Mouse (Mus musculus): ENCODE data around the gene Rbm33. TPM values are rescaled to one million over a fixed set of nuclear protein-coding genes. Genes with fewer than 3 reads are reported as not detected.

Rbm33 gene
- 25.3 and 27.3 TPM in 2 replicates for polyA plus RNA-seq (2016; fragmentation: Nextera tagmentation; extraction: Ambion mirVana)

DNA sequence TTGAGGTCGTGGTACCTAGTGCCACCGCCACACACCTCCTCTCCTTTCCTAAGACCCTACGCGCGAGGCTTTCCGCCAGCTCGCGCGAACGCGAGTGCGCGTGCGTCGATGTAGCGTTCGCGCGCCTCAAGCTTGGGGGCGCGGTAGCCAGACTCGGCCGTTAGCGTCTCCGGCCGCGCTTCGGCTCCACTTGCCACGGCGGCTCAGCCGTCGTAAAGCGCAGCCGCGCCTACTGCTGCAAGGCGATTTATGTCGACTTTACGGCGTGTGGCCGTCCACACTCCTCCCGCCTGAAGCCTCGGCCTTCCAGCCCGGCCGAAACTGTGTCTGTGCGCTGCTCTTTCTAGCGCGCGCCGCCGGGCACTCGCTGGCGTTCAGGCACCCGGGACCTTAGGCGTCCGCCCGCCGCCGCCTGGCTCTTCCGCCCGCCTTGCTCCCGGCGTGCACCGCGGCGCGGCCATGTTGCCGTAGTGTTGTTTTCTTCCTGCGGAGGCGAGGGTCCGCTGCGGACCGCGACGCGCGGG, at the start of gene Rbm33:
Gene Rbm33, plus strand, starts transcription at position 400 of the 524 bp plus-strand sequence.
- Histone ChIP-seq H3K9ac (replicated peaks) (peak within 1 kb of the TSS; percentile 100), H3K27ac (replicated peaks) (peak within 1 kb of the TSS; percentile 100), H3K4me2 (replicated peaks) (peak within 1 kb of the TSS; percentile 66), H3K4me3 (peak within 1 kb of the TSS; percentile 99), H3K4me1 (peaks cover 21% of the 10 kb centered on the region), H3K27me3 (no peaks in the 10 kb centered on the region), H3K36me3 (no peaks in the 10 kb centered on the region), H3K9me3 (no peaks in the 10 kb centered on the region)
- ATAC-seq (ENCODE audit: low FRiP score, low read depth): peak; percentile 90
- under 1% methylated on average over 76 of the region's 76 CpGs for WGBS

DNA sequence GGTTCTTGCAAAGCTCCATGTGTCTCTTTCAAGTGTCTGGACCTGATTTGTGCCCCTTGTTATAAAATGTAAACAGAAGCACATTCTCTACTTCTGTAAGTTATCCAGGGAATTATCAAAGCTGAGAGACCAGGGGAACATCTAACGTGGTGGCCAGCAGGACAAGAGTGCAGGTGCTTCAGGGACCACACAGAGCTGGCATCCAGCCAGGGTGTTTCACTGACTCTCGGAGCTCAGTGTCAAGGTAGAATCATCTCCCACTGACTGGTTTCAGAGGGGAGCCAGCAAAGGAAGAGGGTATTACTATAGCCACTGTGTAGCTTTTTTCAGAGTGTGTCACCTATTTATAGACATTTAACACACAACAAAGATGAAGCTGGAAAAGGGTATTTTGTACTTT, 49.3 kb upstream of the Rbm33 start:
- H3K9me3 ChIP-seq: no peaks in the 10 kb centered on the region
- H3K27me3 ChIP-seq: peaks cover 6% of the 10 kb centered on the region; the same call in 1 of the 2 replicates
- no peak overlapping the region for H3K4me2 ChIP-seq (replicated peaks)
- WGBS: 59% methylated on average over 2 of the region's 2 CpGs
- H3K4me1 ChIP-seq: no peaks in the 10 kb centered on the region
- no peak for ATAC-seq (ENCODE audit: low FRiP score, low read depth)
- no peaks in the 10 kb centered on the region for H3K36me3 ChIP-seq
- no peak overlapping the region for H3K4me3 ChIP-seq
- no peak overlapping the region for H3K9ac ChIP-seq (replicated peaks)
- H3K27ac ChIP-seq (replicated peaks): no peak overlapping the region

DNA sequence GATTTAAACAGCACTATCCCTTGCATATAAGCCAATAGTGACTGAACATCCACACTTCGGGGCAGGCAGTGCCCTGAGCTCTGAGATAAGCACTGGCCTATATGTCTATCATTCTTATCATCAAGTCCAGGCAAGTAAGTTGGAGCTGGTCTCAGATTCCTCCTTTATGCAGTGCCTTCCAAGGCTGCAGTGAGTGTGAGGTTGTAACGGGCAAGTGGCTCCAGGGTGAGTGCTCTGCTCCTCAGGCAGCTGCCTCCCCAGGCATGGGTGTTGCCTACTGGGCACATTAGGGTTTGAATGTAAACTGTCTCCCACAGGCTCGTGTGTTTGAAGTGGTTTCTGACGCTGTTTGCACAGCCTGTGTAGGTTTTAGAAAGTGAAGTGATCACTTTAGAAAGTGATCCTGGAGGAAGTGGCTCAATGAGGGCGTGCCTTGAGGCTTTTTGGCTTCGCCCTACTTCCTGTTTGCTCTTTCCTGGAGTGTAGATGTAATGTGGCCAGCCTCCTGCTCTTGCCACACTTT, 47.4 kb upstream of the Rbm33 start:
- Histone ChIP-seq H3K9me3 (no peaks in the 10 kb centered on the region), H3K9ac (replicated peaks) (no peak overlapping the region), H3K4me3 (no peak overlapping the region), H3K4me1 (no peaks in the 10 kb centered on the region), H3K4me2 (replicated peaks) (no peak overlapping the region), H3K36me3 (no peaks in the 10 kb centered on the region), H3K27ac (replicated peaks) (no peak overlapping the region), H3K27me3 (no peaks in the 10 kb centered on the region; the same call in 1 of the 2 replicates)
- 68% methylated on average over 6 of the region's 6 CpGs for WGBS
- no peak for ATAC-seq (ENCODE audit: low FRiP score, low read depth)

DNA sequence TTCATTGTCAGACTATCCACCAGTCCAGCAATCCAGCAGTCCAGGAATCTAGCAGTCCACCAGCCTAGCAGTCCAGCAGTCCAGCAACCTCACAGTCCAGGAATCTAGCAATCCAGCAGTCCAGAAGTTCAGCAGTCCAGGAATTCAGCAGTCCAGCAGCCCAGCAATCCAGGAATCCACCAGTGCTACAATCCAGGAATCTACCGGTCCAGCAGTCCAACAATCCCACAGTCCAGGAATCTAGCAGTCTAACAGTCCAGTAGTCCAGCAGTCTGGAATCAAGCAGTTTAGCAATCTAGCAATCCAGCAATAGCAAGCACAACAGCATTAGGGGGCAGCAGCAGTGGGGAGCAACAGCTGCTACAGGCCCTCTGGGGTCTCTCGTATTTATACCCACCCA, 44.1 kb upstream of the Rbm33 start:
- no peak overlapping the region for H3K27ac ChIP-seq (replicated peaks)

DNA sequence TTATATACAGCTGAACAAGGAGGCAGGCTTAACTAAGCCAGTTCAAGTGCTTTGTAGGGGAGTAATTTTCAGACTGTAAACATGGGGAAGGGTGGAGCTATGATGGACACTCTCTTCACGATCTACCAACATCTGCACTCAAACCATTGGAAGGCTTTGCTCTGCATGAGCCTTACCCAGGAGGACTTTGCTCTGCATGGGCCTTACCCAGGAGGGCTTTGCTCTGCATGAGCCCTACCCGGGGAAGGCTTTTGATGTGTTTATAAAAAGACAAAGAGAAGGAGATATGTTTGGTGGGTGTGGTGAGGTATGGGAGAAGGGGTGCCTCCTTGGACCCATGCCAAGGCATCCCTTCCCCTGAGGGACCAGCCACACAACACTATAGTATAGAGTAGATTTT, 39.6 kb upstream of the Rbm33 start:
- Histone ChIP-seq H3K9ac (replicated peaks) (no peak overlapping the region), H3K27ac (replicated peaks) (no peak overlapping the region), H3K36me3 (no peaks in the 10 kb centered on the region), H3K9me3 (no peaks in the 10 kb centered on the region), H3K27me3 (no peaks in the 10 kb centered on the region), H3K4me2 (replicated peaks) (no peak overlapping the region), H3K4me3 (no peak overlapping the region), H3K4me1 (no peaks in the 10 kb centered on the region)
- ATAC-seq (ENCODE audit: low FRiP score, low read depth): no peak
- WGBS: 71% methylated on average over 2 of the region's 2 CpGs

More for the DNA sequence above, 44.1 kb upstream of the Rbm33 start:
- 91% methylated on average over 2 of the region's 2 CpGs for WGBS
- H3K27me3 ChIP-seq: no peaks in the 10 kb centered on the region; the same call in 1 of the 2 replicates
- H3K36me3 ChIP-seq: no peaks in the 10 kb centered on the region
- H3K4me3 ChIP-seq: no peak overlapping the region
- H3K4me2 ChIP-seq (replicated peaks): no peak overlapping the region
- no peak overlapping the region for H3K9ac ChIP-seq (replicated peaks)
- no peaks in the 10 kb centered on the region for H3K4me1 ChIP-seq
- H3K9me3 ChIP-seq: no peaks in the 10 kb centered on the region
- no peak for ATAC-seq (ENCODE audit: low FRiP score, low read depth)

DNA sequence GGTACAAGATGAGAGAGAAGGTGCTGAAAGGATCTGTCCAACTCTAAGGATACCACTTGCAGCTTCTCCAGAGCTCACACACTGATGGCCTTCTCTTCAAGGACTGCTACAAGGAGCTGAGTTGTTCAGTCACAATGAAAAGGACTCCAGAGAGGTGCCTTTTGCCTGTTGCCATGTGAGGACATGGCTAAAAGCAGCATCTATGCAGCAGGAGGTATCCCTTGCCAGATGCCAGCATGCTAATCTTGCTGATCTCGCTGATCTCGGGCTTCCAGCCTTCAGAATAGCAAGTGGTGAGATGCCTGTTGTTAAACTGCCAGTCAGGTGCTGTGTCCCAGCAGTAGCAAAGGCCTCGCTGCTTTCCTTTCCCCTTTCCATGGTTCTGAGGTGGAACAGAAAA, 27.8 kb upstream of the Rbm33 start:
- Histone ChIP-seq H3K27me3 (no peaks in the 10 kb centered on the region), H3K4me2 (replicated peaks) (no peak overlapping the region), H3K9ac (replicated peaks) (no peak overlapping the region), H3K4me3 (no peak overlapping the region), H3K36me3 (no peaks in the 10 kb centered on the region), H3K4me1 (0 out of 2 replicates have a peak, but pooled peaks cover 2% of the 10 kb centered on the region), H3K9me3 (no peaks in the 10 kb centered on the region), H3K27ac (replicated peaks) (no peak overlapping the region)
- ATAC-seq (ENCODE audit: low FRiP score, low read depth): no peak
- WGBS: 42% methylated on average over 3 of the region's 3 CpGs

DNA sequence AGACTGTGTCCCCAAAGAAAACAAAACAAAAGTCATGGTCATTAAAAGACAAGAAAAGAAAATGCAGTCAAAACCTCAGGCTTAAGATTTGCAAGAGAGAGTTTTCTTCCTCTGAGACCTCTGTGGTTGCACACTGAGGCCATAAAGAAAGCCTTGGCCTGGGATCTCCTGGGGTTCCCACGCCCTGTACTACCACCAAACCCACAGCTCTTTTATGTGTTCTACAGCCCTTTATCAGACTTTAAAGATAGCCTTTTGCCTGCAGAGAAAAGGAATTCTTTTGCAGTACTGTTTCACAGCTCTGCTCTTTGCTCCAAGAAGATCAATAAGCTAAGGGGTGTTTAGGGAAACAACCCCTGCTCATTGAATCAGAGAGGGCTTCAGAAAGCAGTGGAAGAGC, 26.3 kb upstream of the Rbm33 start:
- no peak overlapping the region for H3K4me2 ChIP-seq (replicated peaks)

DNA sequence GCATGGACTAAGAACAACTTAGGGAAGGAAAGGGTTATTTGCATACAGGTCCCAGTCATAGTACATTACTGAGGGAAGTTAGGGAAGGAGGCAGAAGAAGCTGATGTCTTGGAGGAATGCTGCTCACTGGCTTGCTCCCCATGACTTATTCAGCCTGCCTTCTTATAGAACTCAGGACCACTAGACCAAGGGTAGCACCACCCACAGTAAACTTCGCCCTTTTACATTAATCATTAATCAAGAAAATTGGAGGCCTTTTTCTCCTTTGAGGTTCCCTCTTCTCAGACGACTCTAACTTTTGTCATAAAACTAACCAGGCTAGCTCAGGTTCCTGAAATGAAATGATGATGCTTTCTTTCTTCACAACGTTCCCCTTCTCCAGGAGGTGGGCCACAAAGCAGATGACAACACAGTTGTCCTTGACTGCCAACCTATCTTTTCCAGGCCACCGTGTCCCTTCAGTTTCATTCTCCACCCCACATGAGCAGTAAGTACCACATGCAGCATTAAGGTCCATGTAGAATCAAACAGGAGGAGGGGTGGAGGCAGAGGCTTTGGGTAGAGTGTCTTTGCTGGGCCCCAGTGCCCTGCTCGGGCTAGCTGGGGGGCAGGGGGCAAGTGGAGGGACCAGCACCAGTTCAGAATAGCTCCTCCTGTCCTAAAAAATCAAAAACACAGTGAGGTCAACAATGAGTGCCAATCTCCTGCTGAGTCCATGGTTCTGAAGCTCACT, 25.6 kb upstream of the Rbm33 start:
- Histone ChIP-seq H3K9me3 (no peaks in the 10 kb centered on the region), H3K36me3 (no peaks in the 10 kb centered on the region), H3K4me3 (no peak overlapping the region), H3K4me2 (replicated peaks) (no peak overlapping the region), H3K9ac (replicated peaks) (no peak overlapping the region), H3K27me3 (no peaks in the 10 kb centered on the region), H3K4me1 (0 out of 2 replicates have a peak, but pooled peaks cover 2% of the 10 kb centered on the region), H3K27ac (replicated peaks) (no peak overlapping the region)
- WGBS: 84% methylated on average over 5 of the region's 5 CpGs
- ATAC-seq (ENCODE audit: low FRiP score, low read depth): no peak

More for the DNA sequence above, 26.3 kb upstream of the Rbm33 start:
- WGBS: 67% methylated on average over 1 of the region's 1 CpGs
- H3K4me1 ChIP-seq: 0 out of 2 replicates have a peak, but pooled peaks cover 2% of the 10 kb centered on the region
- ATAC-seq (ENCODE audit: low FRiP score, low read depth): no peak
- H3K4me3 ChIP-seq: no peak overlapping the region
- H3K27ac ChIP-seq (replicated peaks): no peak overlapping the region
- H3K9me3 ChIP-seq: no peaks in the 10 kb centered on the region
- H3K27me3 ChIP-seq: no peaks in the 10 kb centered on the region
- no peak overlapping the region for H3K9ac ChIP-seq (replicated peaks)
- H3K36me3 ChIP-seq: no peaks in the 10 kb centered on the region

DNA sequence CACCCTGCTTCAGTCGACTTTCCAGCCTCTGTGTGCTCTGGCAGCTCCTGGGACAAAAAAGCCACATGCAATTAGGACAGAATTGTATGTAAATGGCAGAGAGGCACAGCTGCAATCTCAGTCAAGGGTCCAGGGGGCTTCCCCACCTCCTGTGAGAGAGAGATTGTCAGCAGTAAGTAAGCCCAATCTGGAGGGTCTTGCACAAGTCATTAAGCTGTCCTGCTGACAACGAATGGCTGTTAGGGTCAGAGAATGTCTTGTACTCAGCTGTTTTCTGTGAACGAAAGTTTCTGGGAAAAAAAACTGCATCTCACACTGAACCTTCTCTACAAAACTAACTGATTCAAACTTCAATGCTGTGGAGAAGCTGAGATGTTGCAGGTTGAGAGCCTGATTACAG, 24.6 kb upstream of the Rbm33 start:
- no peaks in the 10 kb centered on the region for H3K27me3 ChIP-seq
- no peaks in the 10 kb centered on the region for H3K36me3 ChIP-seq
- WGBS: 53% methylated on average over 3 of the region's 3 CpGs
- no peak overlapping the region for H3K27ac ChIP-seq (replicated peaks)
- H3K4me2 ChIP-seq (replicated peaks): no peak overlapping the region
- H3K9me3 ChIP-seq: no peaks in the 10 kb centered on the region
- ATAC-seq (ENCODE audit: low FRiP score, low read depth): no peak
- H3K4me1 ChIP-seq: 0 out of 2 replicates have a peak, but pooled peaks cover 2% of the 10 kb centered on the region
- no peak overlapping the region for H3K9ac ChIP-seq (replicated peaks)
- H3K4me3 ChIP-seq: no peak overlapping the region

DNA sequence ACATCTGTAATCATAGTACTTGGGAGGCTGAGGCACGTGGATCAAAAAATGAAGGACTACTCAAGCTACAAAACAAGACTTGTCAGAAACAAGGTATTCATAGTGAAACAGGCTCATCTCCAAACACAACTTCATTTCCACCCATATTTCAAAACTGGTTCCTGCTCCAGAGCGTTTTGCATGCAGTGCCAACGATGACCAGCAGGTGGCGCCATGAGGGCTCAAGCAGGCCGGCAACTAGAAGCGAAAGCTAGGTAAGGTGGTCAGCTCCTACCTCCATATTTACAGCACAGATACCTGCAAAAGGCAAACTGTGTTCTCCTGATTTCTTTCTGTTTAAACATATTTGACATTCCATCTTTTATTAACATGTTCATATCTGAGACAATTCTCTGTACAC, 22.9 kb upstream of the Rbm33 start:
- ATAC-seq (ENCODE audit: low FRiP score, low read depth): no peak
- 6% methylated on average over 6 of the region's 6 CpGs for WGBS

DNA sequence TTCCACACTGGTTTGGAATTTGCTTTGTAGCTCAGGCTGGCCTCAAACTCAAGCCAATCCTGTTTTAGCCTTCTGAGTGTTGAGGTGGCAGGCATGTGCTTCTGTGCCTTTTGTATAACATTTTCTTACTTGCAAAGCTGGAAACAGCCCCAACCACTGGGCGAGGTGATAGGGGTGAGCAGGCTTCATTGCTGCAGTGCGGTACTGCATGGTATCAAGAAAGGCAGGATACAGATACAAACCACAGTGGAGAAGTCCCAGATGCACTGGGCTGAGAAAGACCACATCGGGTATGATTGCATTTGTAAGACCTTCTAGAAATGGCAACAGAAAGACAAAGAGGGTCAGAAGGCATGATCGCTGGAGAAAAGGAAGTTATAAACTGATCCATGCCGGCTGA, 18.8 kb upstream of the Rbm33 start:
- Histone ChIP-seq H3K4me2 (replicated peaks) (no peak overlapping the region), H3K4me1 (no peaks in the 10 kb centered on the region), H3K27me3 (no peaks in the 10 kb centered on the region), H3K9ac (replicated peaks) (no peak overlapping the region), H3K36me3 (no peaks in the 10 kb centered on the region), H3K4me3 (no peak overlapping the region), H3K27ac (replicated peaks) (no peak overlapping the region), H3K9me3 (no peaks in the 10 kb centered on the region)
- WGBS: 86% methylated on average over 5 of the region's 5 CpGs
- ATAC-seq (ENCODE audit: low FRiP score, low read depth): no peak

More for the DNA sequence above, 22.9 kb upstream of the Rbm33 start:
- Histone ChIP-seq H3K36me3 (no peaks in the 10 kb centered on the region), H3K9ac (replicated peaks) (no peak overlapping the region), H3K9me3 (no peaks in the 10 kb centered on the region), H3K4me3 (no peak overlapping the region), H3K4me2 (replicated peaks) (no peak overlapping the region), H3K4me1 (0 out of 2 replicates have a peak, but pooled peaks cover 2% of the 10 kb centered on the region), H3K27me3 (no peaks in the 10 kb centered on the region), H3K27ac (replicated peaks) (no peak overlapping the region)

DNA sequence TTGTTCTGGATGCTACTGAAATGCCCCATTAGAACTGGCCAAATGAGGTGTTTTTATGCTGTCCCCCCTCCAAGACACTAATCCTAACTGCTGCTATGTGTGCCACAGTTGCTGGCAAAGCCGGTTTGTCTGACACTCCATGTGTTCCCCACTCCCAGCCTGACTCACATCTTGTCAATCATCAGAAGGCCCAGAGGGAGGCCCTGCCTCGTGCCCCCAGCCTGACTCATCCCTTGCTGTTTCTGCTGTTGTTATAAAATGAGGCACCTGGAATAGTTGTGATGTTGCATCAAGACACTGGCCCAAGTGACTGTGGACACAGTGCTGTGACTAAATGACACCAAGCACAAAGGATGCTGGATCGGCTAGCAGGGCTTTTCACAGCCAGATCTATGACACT, 18.2 kb upstream of the Rbm33 start:
- ATAC-seq (ENCODE audit: low FRiP score, low read depth): no peak
- no peaks in the 10 kb centered on the region for H3K4me1 ChIP-seq
- H3K36me3 ChIP-seq: no peaks in the 10 kb centered on the region
- no peaks in the 10 kb centered on the region for H3K27me3 ChIP-seq
- H3K4me3 ChIP-seq: no peak overlapping the region
- no peak overlapping the region for H3K4me2 ChIP-seq (replicated peaks)
- H3K9me3 ChIP-seq: no peaks in the 10 kb centered on the region
- H3K9ac ChIP-seq (replicated peaks): no peak overlapping the region
- 65% methylated on average over 3 of the region's 3 CpGs for WGBS
- H3K27ac ChIP-seq (replicated peaks): no peak overlapping the region
